Mouse (Mus musculus) midbrain, embryonic 12.5 days (tissue): ENCODE results near the gene Lrriq1. TPM values are rescaled to one million over a fixed set of nuclear protein-coding genes. Genes with fewer than 3 reads are reported as not detected.

Experiments
- ATAC-seq: fragments of 200-750 bp; cut with Nextera tagmentation; 2 replicates; pipeline ENCODE4 v1.8.0; 2017; ENCODE audit warnings: low read depth, moderate TSS enrichment, moderate library complexity; ENCODE audit not compliant: low FRiP score
- H3K27ac ChIP-seq: fragments of 300-500 bp; sonication (generic); replicated peaks from 2 replicates; pipeline ENCODE4 v1.5.1; 2016; ENCODE audit warnings: mild to moderate bottlenecking
- H3K27me3 ChIP-seq: fragments of 300-500 bp; sonication (generic); 2 replicates; pipeline ENCODE4 v1.6.1; 2016; ENCODE audit warnings: mild to moderate bottlenecking
- H3K36me3 ChIP-seq: fragments of 300-500 bp; sonication (generic); 2 replicates; pipeline ENCODE4 v1.6.1; 2016
- H3K4me1 ChIP-seq: fragments of 300-500 bp; sonication (generic); 2 replicates; pipeline ENCODE4 v1.6.1; 2016
- H3K4me2 ChIP-seq: fragments of 300-500 bp; sonication (generic); replicated peaks from 2 replicates; pipeline ENCODE4 v1.6.1; 2016; ENCODE audit warnings: mild to moderate bottlenecking, moderate library complexity
- H3K4me3 ChIP-seq: fragments of 300-500 bp; sonication (generic); 2 replicates; pipeline ENCODE4 v1.5.1; 2016; ENCODE audit warnings: mild to moderate bottlenecking
- H3K9ac ChIP-seq: fragments of 300-500 bp; sonication (generic); replicated peaks from 2 replicates; pipeline ENCODE4 v1.6.1; 2016; ENCODE audit warnings: mild to moderate bottlenecking, moderate library complexity
- H3K9me3 ChIP-seq: fragments of 300-500 bp; sonication (generic); 2 replicates; pipeline ENCODE4 v1.6.1; 2016; ENCODE audit warnings: mild to moderate bottlenecking
- WGBS: fragments of 180-500 bp; shearing (Covaris S2); methylation state at CpG from one replicate; pipeline ENCODE4 v1.1.7; 2016; 5-methylcytosine and 5-hydroxymethylcytosine counted together
- polyA plus RNA-seq: library from polyadenylated mRNA; unstranded; fragments of >200 nt; fragmentation: Nextera tagmentation; extraction: Ambion mirVana; gene quantifications from 2 replicates; pipeline ENCODE4 v1.2.1, GENCODE M21; 2016

The Lrriq1 gene
- polyA plus RNA-seq, 1 experiment from 2014 or later = 1.1 TPM

DNA sequence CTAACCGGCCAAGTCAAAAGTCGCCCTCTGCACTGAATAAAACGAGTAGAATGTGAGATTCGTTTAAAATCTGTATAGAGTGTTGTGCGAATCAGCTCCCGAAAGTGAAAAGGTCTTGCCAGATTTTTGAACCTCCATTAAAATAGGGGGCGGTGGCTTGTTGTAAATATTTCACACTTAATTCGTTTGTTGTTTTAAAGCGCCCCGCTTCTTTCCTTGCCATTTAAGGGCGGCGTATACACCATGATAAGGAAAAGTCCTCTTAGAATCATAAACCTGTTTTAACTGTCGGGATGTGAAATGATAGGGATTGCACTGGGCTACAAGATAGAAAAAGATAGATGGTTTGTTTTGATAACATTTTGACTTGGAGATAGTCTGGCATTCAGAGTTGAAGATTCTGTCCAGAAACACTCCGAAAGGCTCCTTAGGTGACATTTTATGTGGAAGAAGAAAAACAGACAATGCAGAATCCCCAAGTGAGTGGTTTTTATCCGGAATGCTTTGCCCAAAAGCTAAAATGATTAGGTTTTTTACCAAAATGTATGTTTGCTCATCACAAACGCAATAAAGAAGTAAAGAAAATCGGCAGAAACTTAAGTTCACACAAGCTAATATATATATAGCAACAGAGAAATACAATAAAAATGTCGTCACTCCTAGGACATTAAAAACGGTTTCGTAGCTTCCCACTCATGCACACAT lies 208.7 kb downstream of the Lrriq1 start:
- 1% methylated on average over 20 of the region's 20 CpGs for WGBS
- H3K9ac ChIP-seq = no peak overlapping the region
- H3K4me1 ChIP-seq = peaks cover 20% of the 10 kb centered on the region
- ATAC-seq = no peak
- no peaks in the 10 kb centered on the region for H3K9me3 ChIP-seq
- H3K27ac ChIP-seq = no peak overlapping the region
- H3K4me3 ChIP-seq = peak overlapping the region; percentile 38; the same call in 1 of the 2 replicates
- no peaks in the 10 kb centered on the region for H3K36me3 ChIP-seq
- H3K27me3 ChIP-seq = peaks cover 56% of the 10 kb centered on the region
- H3K4me2 ChIP-seq = no peak overlapping the region; the same call in 1 of the 2 replicates

DNA sequence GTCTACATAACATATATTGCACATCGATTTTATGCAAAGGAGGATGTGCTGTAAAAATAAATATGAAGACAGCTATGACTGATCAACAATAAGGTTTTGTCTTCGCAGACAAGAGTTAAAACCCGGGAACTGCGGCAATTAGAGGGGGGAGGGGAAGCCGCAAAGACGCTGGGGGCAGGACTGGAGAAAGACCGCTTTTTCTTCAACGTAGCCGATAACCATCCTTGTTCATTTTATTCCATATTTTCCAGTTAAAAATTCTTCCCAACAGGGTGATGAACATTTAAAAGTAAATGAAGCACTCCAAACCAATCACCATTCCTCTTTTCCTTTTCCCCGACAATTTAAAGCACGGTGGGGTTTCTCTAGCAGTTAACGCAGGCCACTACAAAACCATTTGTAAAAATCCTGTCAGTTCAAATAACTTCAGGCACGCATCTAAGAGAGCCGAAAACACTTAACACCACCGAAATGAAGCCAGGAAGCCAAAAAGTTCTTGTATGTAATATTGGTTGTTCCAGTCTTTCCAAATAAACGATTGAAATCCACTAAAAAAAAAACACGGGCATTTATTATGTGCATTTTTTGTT lies 209.4 kb downstream of the Lrriq1 start:
- Histone ChIP-seq H3K27me3 (peaks cover 49% of the 10 kb centered on the region), H3K36me3 (no peaks in the 10 kb centered on the region), H3K4me2 (peak overlapping the region; percentile 26), H3K4me1 (peaks cover 20% of the 10 kb centered on the region), H3K27ac (no peak overlapping the region), H3K9ac (no peak overlapping the region), H3K9me3 (no peaks in the 10 kb centered on the region), H3K4me3 (peak overlapping the region; percentile 6; the same call in 1 of the 2 replicates)
- ATAC-seq = no peak
- WGBS = under 1% methylated on average over 17 of the region's 17 CpGs

DNA sequence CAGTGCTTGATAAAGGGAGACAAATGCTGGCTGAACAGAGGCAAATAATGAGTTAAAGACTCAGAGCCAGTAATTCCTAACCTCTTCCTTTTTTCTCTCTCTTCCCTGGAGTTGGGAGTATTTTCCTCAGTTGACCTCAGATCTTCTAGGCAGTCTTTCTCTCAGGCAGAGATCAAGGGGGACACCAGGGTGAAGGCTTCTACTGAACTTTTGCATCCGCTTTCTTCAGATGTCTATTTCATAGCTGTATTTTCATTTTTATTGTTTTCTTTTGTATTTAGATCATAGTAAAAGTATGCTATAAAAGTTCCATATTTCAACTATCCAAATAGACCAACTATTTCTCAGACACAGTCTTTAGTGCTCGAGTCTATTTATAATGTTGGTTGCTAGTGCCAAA lies 233.6 kb downstream of the Lrriq1 start:
- 82% methylated on average over 2 of the region's 2 CpGs for WGBS
- no peak overlapping the region for H3K4me3 ChIP-seq
- ATAC-seq = no peak

DNA sequence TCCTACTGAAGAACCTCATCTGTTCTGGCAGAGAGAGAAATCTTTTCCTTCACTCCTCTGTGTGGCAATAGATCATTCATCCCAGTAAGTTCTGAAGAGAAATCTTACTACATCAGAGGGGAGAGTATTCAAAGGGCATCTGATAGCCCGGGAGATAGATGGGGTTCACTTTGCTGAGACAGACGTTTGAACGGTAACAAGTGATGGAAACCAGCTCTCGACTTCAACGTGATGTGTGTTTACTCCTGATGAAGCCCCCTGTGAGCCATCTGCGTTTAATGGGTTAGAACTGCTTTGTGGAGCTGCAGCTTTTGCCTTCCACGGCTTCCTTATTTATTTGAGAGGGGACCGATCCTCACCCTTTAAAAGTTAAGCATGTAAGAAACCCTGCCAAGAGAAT lies 235.2 kb downstream of the Lrriq1 start:
- ATAC-seq = no peak
- H3K4me1 ChIP-seq = no peaks in the 10 kb centered on the region
- no peak overlapping the region for H3K4me3 ChIP-seq
- H3K9ac ChIP-seq = no peak overlapping the region
- no peak overlapping the region for H3K4me2 ChIP-seq
- H3K36me3 ChIP-seq = no peaks in the 10 kb centered on the region
- no peaks in the 10 kb centered on the region for H3K27me3 ChIP-seq
- 76% methylated on average over 8 of the region's 8 CpGs for WGBS
- no peaks in the 10 kb centered on the region for H3K9me3 ChIP-seq
- no peak overlapping the region for H3K27ac ChIP-seq

More for the DNA sequence above, 233.6 kb downstream of the Lrriq1 start:
- Histone ChIP-seq H3K9ac (no peak overlapping the region), H3K27me3 (no peaks in the 10 kb centered on the region), H3K9me3 (no peaks in the 10 kb centered on the region), H3K4me2 (no peak overlapping the region), H3K36me3 (no peaks in the 10 kb centered on the region), H3K27ac (no peak overlapping the region), H3K4me1 (no peaks in the 10 kb centered on the region)

DNA sequence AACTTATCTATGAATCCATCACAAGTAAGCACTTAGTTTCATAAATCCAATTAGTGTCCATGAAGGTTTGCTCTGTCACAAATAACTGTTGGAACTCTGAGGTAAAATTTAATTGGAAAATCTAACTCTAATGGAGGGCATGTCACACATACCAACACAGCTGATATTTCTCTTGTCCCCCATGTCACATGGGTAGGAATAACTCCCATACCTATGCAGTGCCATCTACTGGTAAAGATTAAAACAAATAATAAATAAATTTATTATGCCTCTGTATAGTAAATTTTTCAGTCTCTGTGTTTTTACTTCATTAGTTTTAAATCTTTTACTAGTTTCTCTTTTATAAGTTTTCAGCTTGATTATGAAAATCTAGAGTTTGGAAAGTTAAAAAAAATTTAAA lies 236.5 kb downstream of the Lrriq1 start:
- Histone ChIP-seq H3K4me1 (no peaks in the 10 kb centered on the region), H3K4me2 (no peak overlapping the region), H3K4me3 (no peak overlapping the region), H3K9ac (no peak overlapping the region), H3K36me3 (no peaks in the 10 kb centered on the region), H3K27ac (no peak overlapping the region), H3K27me3 (no peaks in the 10 kb centered on the region), H3K9me3 (no peaks in the 10 kb centered on the region)
- ATAC-seq = no peak

Other genes with a start within 250 kb of the Lrriq1 start
- gene Alx1, start 206.1 kb downstream of the Lrriq1 start, polyA plus RNA-seq = 4.6 and 12.5 TPM in 2 replicates
- gene Slc6a15, start 131.5 kb upstream of the Lrriq1 start, polyA plus RNA-seq = 12.3 and 20.6 TPM in 2 replicates